Mouse (Mus musculus) ES-E14 (cell line): ENCODE data around the gene 9930022D16Rik.

Source experiments
- CHD2 ChIP-seq: IDR thresholded peaks from 2 replicates; pipeline ENCODE4 v1.6.1; 2014; ENCODE audit warnings: mild to moderate bottlenecking, low read depth, low read length, inconsistent platforms
- HCFC1 ChIP-seq: IDR thresholded peaks from 2 replicates; pipeline ENCODE4 v1.6.1; 2012; ENCODE audit warnings: low read length, inconsistent platforms, borderline replicate concordance; ENCODE audit not compliant: insufficient read depth
- ZC3H11A ChIP-seq: IDR thresholded peaks from 2 replicates; pipeline ENCODE4 v1.6.1; 2012; ENCODE audit warnings: low read depth, mild to moderate bottlenecking, inconsistent platforms, low read length, borderline replicate concordance

DNA sequence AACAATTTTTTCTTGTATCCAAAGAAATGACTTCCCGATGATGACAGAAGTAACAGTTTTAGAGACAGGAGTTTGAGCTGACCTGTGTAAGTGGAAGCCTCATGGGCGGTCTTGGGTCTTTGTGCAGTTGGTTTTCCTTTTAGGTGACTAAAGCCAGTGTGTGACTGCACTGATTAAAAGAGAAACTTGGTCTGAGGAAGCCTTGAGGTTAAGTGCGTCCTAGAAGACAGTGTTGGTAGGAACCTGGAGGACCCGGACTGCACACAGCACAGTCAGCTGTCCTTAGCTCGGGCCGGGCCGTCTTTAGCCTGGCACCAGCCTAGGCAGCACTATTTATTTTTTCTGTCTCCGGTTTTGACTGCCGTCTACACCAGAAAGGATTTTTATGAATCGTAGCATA, 48.8 kb upstream of the 9930022D16Rik start:
- TF ChIP-seq HCFC1: no peak
- no peak for TF ChIP-seq ZC3H11A
- TF ChIP-seq CHD2: no peak
